Mouse (Mus musculus) heart, embryonic 13.5 days (tissue): ENCODE measurements around the gene Slc17a5. TPM values are rescaled to one million over a fixed set of nuclear protein-coding genes. Genes with fewer than 3 reads are reported as not detected.

Source experiments
- ATAC-seq: fragments of 200-750 bp; cut with Nextera tagmentation; 2 replicates; pipeline ENCODE4 v1.8.0; 2017; ENCODE audit warnings: moderate TSS enrichment; ENCODE audit not compliant: insufficient number of reproducible peaks, low FRiP score, low TSS enrichment; ENCODE audit errors: extremely low read depth
- H3K27ac ChIP-seq: fragments of 300-500 bp; sonication (generic); replicated peaks from 2 replicates; pipeline ENCODE4 v1.5.1; 2015; ENCODE audit warnings: moderate library complexity, mild to moderate bottlenecking, inconsistent platforms
- H3K27me3 ChIP-seq: fragments of 300-500 bp; sonication (generic); replicated peaks from 2 replicates; pipeline ENCODE4 v1.6.1; 2015; ENCODE audit warnings: mild to moderate bottlenecking, inconsistent platforms
- H3K36me3 ChIP-seq: fragments of 300-500 bp; sonication (generic); 2 replicates; pipeline ENCODE4 v1.6.1; 2015; ENCODE audit warnings: mild to moderate bottlenecking, inconsistent platforms
- H3K4me1 ChIP-seq: fragments of 300-500 bp; sonication (generic); 2 replicates; pipeline ENCODE4 v1.6.1; 2015; ENCODE audit warnings: inconsistent platforms
- H3K4me2 ChIP-seq: fragments of 300-500 bp; sonication (generic); 2 replicates; pipeline ENCODE4 v1.6.1; 2015; ENCODE audit warnings: inconsistent platforms, mild to moderate bottlenecking, moderate library complexity
- H3K4me3 ChIP-seq: fragments of 300-500 bp; sonication (generic); 2 replicates; pipeline ENCODE4 v1.5.1; 2015; ENCODE audit warnings: moderate library complexity, mild to moderate bottlenecking, inconsistent platforms
- H3K9ac ChIP-seq: fragments of 300-500 bp; sonication (generic); 2 replicates; pipeline ENCODE4 v1.6.1; 2015; ENCODE audit warnings: inconsistent platforms, mild to moderate bottlenecking, moderate library complexity
- H3K9me3 ChIP-seq: fragments of 300-500 bp; sonication (generic); 2 replicates; pipeline ENCODE4 v1.6.1; 2016; ENCODE audit warnings: inconsistent platforms
- WGBS: fragments of 180-500 bp; shearing (Covaris S2); methylation state at CpG from one replicate; pipeline ENCODE4 v1.1.7; 2015; ENCODE audit warnings: mixed read lengths; 5-methylcytosine and 5-hydroxymethylcytosine counted together
- polyA plus RNA-seq: library from polyadenylated mRNA; unstranded; fragments of >200 nt; fragmentation: Nextera tagmentation; extraction: Ambion mirVana; gene quantifications from 2 replicates; pipeline ENCODE4 v1.2.1, GENCODE M21; 2015

Slc17a5 gene
- 7.9 and 8.1 TPM in 2 replicates for polyA plus RNA-seq

- peak within 1 kb of the TSS; percentile 74 for H3K4me2 ChIP-seq
- peak within 1 kb of the TSS; percentile 68 for H3K4me3 ChIP-seq
- peaks cover 9% of the 10 kb centered on the region for H3K4me1 ChIP-seq
- no peaks in the 10 kb centered on the region for H3K27me3 ChIP-seq
- H3K9ac ChIP-seq: peak within 1 kb of the TSS; percentile 87
- no peaks in the 10 kb centered on the region for H3K9me3 ChIP-seq
- H3K36me3 ChIP-seq: peaks cover 9% of the 10 kb centered on the region; the same call in 1 of the 2 replicates
- under 1% methylated on average over 27 of the region's 27 CpGs for WGBS
- peak; percentile 99 for ATAC-seq
- peak within 1 kb of the TSS; percentile 51; the same call in 1 of the 2 replicates for H3K27ac ChIP-seq
Observed at GRCm38 (mm10) chr9:78587914-78588313, at the start of gene Slc17a5. Gene Slc17a5, minus strand, starts transcription at chr9:78588041.

GRCm38 (mm10) chr9:78633976-78634375 is 46.1 kb upstream of the Slc17a5 start:
- no peaks in the 10 kb centered on the region for H3K9me3 ChIP-seq
- no peaks in the 10 kb centered on the region for H3K27me3 ChIP-seq
- no peak overlapping the region for H3K4me3 ChIP-seq
- WGBS: 72% methylated on average over 3 of the region's 3 CpGs
- ATAC-seq: no peak
- peaks cover 4% of the 10 kb centered on the region; the same call in 1 of the 2 replicates for H3K4me1 ChIP-seq
- H3K36me3 ChIP-seq: no peaks in the 10 kb centered on the region
- no peak overlapping the region for H3K4me2 ChIP-seq
- H3K9ac ChIP-seq: no peak overlapping the region
- H3K27ac ChIP-seq: no peak overlapping the region

GRCm38 (mm10) chr9:78631755-78632434 is 44.1 kb upstream of the Slc17a5 start:
- Histone ChIP-seq H3K4me2 (no peak overlapping the region), H3K4me3 (no peak overlapping the region), H3K9ac (no peak overlapping the region), H3K36me3 (no peaks in the 10 kb centered on the region), H3K27me3 (no peaks in the 10 kb centered on the region), H3K4me1 (no peaks in the 10 kb centered on the region; the same call in 1 of the 2 replicates), H3K27ac (no peak overlapping the region), H3K9me3 (no peaks in the 10 kb centered on the region)
- 65% methylated on average over 6 of the region's 6 CpGs for WGBS
- no peak for ATAC-seq

DNA sequence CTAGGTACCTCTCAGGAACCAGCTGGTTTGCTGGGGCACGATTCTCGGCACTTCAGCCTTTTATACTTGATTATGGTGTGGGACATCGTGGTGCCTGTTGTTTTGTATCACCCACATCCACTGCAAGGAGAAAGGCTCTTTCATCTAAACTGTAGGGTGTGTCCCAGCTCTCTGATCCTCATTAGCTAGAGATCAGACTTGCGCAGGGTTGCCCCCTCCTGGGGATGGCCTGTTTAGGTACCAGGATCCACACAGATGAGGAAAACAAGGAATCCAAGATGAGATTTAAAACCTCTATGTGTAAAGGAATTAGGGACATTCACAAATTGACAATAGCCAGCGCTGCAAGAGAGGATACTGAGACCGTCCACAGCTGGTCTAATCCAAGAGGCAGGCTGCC is 42.1 kb upstream of the Slc17a5 start:
- WGBS: 49% methylated on average over 6 of the region's 6 CpGs
- H3K4me1 ChIP-seq: no peaks in the 10 kb centered on the region; the same call in 1 of the 2 replicates
- H3K27me3 ChIP-seq: no peaks in the 10 kb centered on the region
- no peak overlapping the region for H3K27ac ChIP-seq
- no peaks in the 10 kb centered on the region for H3K9me3 ChIP-seq
- no peak overlapping the region for H3K4me3 ChIP-seq
- no peaks in the 10 kb centered on the region for H3K36me3 ChIP-seq
- H3K9ac ChIP-seq: no peak overlapping the region
- ATAC-seq: no peak
- 0 out of 2 replicates have a peak overlapping the region, but pooled peaks have one; percentile 16 for H3K4me2 ChIP-seq

- Histone ChIP-seq H3K9me3 (no peaks in the 10 kb centered on the region), H3K36me3 (no peaks in the 10 kb centered on the region), H3K4me2 (no peak overlapping the region), H3K4me3 (no peak overlapping the region), H3K9ac (no peak overlapping the region), H3K27me3 (no peaks in the 10 kb centered on the region), H3K27ac (no peak overlapping the region), H3K4me1 (no peaks in the 10 kb centered on the region)
- ATAC-seq: no peak
- WGBS: 65% methylated on average over 10 of the region's 10 CpGs
Observed at GRCm38 (mm10) chr9:78623301-78623747, 35.5 kb upstream of the Slc17a5 start.

- Histone ChIP-seq H3K4me2 (no peak overlapping the region), H3K9ac (no peak overlapping the region), H3K36me3 (no peaks in the 10 kb centered on the region), H3K27ac (no peak overlapping the region), H3K4me3 (no peak overlapping the region), H3K9me3 (no peaks in the 10 kb centered on the region), H3K4me1 (peaks cover 13% of the 10 kb centered on the region), H3K27me3 (peaks cover 28% of the 10 kb centered on the region)
- no peak for ATAC-seq
- 50% methylated on average over 9 of the region's 9 CpGs for WGBS
Observed at GRCm38 (mm10) chr9:78619285-78619684, 31.4 kb upstream of the Slc17a5 start.

- H3K27me3 ChIP-seq: peaks cover 30% of the 10 kb centered on the region
- no peaks in the 10 kb centered on the region for H3K36me3 ChIP-seq
- ATAC-seq: no peak
- no peaks in the 10 kb centered on the region for H3K9me3 ChIP-seq
- no peak within 1 kb of the TSS for H3K27ac ChIP-seq
- H3K4me2 ChIP-seq: peak within 1 kb of the TSS; percentile 94
- H3K9ac ChIP-seq: peak within 1 kb of the TSS; percentile 83
- WGBS: under 1% methylated on average over 43 of the region's 43 CpGs
- peaks cover 16% of the 10 kb centered on the region for H3K4me1 ChIP-seq
- peak within 1 kb of the TSS; percentile 76 for H3K4me3 ChIP-seq
Observed at GRCm38 (mm10) chr9:78615401-78616021, 27.7 kb upstream of the Slc17a5 start, which contains the start of gene Cd109. Gene Cd109, plus strand, starts transcription at chr9:78615546.

DNA sequence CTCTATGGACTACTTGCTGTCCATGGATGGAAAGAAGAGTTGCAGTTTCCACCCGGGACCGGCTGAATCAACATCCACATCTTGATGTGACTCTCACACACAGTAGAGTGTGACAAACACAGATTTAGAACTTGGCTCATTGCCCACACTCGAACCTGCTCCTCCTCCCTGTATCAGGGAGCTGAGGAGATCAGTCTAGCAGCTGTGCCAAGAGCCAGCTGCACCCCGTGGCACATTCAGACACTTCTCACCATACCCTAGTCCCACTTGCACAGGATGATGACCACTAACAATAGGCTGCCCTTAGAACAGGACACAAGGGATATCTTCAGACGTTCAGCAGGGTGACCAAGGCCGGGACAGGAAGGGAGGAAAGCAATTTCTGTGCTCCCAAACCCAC is 26.4 kb upstream of the Slc17a5 start:
- ATAC-seq: no peak
- H3K9ac ChIP-seq: no peak overlapping the region
- no peaks in the 10 kb centered on the region for H3K36me3 ChIP-seq
- H3K4me2 ChIP-seq: peak overlapping the region; percentile 94; the same call in 1 of the 2 replicates
- H3K27ac ChIP-seq: no peak overlapping the region
- peaks cover 30% of the 10 kb centered on the region for H3K27me3 ChIP-seq
- H3K4me1 ChIP-seq: peaks cover 16% of the 10 kb centered on the region
- WGBS: 31% methylated on average over 6 of the region's 6 CpGs
- H3K4me3 ChIP-seq: no peak overlapping the region
- no peaks in the 10 kb centered on the region for H3K9me3 ChIP-seq

DNA sequence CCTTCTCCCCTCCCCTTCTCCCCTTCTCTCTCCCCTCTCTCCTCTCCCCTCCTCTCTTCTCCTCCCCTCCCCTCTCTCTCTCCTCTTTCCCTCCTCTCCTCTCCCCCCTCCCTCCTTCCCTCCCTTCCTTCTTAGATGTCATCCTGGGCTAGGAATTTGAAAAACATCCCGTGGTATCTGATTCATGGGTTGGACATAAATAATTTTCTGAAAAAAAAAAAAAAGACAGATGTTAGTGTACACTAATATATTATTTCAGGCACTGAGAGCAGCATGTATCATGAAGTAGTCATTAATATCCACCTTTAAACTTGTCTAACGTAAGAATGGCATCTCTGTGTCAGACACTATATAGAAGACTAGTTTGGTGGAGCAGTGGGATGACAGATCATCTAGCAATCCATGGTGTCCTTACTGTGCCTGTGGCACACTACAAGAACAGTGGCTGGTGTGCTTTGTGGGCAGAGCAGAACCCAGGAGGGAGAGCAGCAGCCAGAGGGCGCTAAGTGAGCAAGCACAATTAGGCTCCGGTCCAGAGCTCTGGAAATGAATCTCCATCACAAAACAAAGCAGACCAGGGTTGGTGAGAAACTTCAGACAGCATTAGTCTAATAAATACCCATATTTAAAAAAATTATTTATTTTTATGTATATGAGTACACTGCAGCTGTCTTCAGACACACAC is 13.3 kb upstream of the Slc17a5 start:
- 55% methylated on average over 4 of the region's 4 CpGs for WGBS

DNA sequence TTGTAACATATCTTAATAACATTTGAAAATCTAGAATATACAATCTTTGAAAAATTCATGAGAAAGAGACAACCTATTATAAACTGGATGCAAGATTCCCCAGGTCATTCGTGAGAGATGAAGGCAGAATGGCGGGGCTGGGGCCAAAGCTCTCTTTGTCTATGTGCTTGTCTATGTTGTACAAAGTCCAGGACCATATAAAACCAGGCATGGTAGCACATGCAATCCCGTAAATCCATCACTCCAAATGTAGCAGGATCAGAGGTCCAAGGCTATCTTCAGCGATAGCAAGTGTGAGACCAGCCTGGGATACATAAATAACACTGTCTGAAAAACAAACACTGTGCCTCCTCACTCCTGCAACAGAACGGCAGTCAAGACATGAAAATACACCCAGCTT is 12.1 kb upstream of the Slc17a5 start:
- Histone ChIP-seq H3K27ac (no peak overlapping the region), H3K4me1 (no peaks in the 10 kb centered on the region), H3K4me2 (no peak overlapping the region), H3K36me3 (no peaks in the 10 kb centered on the region), H3K9ac (no peak overlapping the region), H3K27me3 (no peaks in the 10 kb centered on the region; the same call in 1 of the 2 replicates), H3K9me3 (no peaks in the 10 kb centered on the region), H3K4me3 (no peak overlapping the region)
- no peak for ATAC-seq
- WGBS: 65% methylated on average over 5 of the region's 5 CpGs

More for the DNA sequence above, 13.3 kb upstream of the Slc17a5 start:
- no peaks in the 10 kb centered on the region for H3K9me3 ChIP-seq
- H3K4me1 ChIP-seq: no peaks in the 10 kb centered on the region
- no peak overlapping the region for H3K4me2 ChIP-seq
- no peaks in the 10 kb centered on the region for H3K36me3 ChIP-seq
- H3K27me3 ChIP-seq: no peaks in the 10 kb centered on the region; the same call in 1 of the 2 replicates
- H3K9ac ChIP-seq: no peak overlapping the region
- ATAC-seq: no peak
- no peak overlapping the region for H3K27ac ChIP-seq
- no peak overlapping the region for H3K4me3 ChIP-seq

GRCm38 (mm10) chr9:78596834-78597233 is 9.0 kb upstream of the Slc17a5 start:
- H3K4me3 ChIP-seq: no peak overlapping the region
- H3K4me1 ChIP-seq: no peaks in the 10 kb centered on the region
- H3K9me3 ChIP-seq: no peaks in the 10 kb centered on the region
- no peak overlapping the region for H3K4me2 ChIP-seq
- no peak overlapping the region for H3K27ac ChIP-seq
- no peaks in the 10 kb centered on the region for H3K36me3 ChIP-seq
- H3K27me3 ChIP-seq: no peaks in the 10 kb centered on the region; the same call in 1 of the 2 replicates
- no peak overlapping the region for H3K9ac ChIP-seq
- WGBS: 6% methylated on average over 5 of the region's 5 CpGs
- ATAC-seq: no peak
